Mouse (Mus musculus) limb, embryonic 11.5 days (tissue): ENCODE measurements at regions not wholly inside any gene's neighbourhood (a gene's known extent, or its start where the extent isn't known, plus 50 kb on each side); places are given as distances from the start of the nearest gene placed in this dataset.
A peak's percentile ranks its signal among the peaks of the same experiment; 100 is the strongest.

ENCODE experiments used
- ATAC-seq: fragments of 200-750 bp; cut with Nextera tagmentation; 2 replicates; pipeline ENCODE4 v1.8.0; 2017; ENCODE audit warnings: low read depth; ENCODE audit not compliant: insufficient number of reproducible peaks, low FRiP score, low TSS enrichment
- DNase-seq: peaks from one replicate; pipeline ENCODE4 v3.0.0-alpha.2; 2015; ENCODE audit warnings: low spot score
- H3K27ac ChIP-seq: fragments of 300-500 bp; sonication (generic); replicated peaks from 2 replicates; pipeline ENCODE4 v1.5.1; 2014; ENCODE audit warnings: low read depth, mild to moderate bottlenecking, low read length
- H3K27me3 ChIP-seq: fragments of 300-500 bp; sonication (generic); 2 replicates; pipeline ENCODE4 v1.6.1; 2014; ENCODE audit warnings: mild to moderate bottlenecking, low read length, mixed read lengths; ENCODE audit not compliant: control insufficient read depth, insufficient read depth
- H3K36me3 ChIP-seq: fragments of 300-500 bp; sonication (generic); 2 replicates; pipeline ENCODE4 v1.6.1; 2014; ENCODE audit warnings: mild to moderate bottlenecking, low read length, moderate library complexity, mixed read lengths; ENCODE audit not compliant: control insufficient read depth, insufficient read depth
- H3K4me1 ChIP-seq: fragments of 300-500 bp; sonication (generic); 2 replicates; pipeline ENCODE4 v1.6.1; 2014; ENCODE audit warnings: low read length, mixed read lengths; ENCODE audit not compliant: control insufficient read depth, insufficient read depth
- H3K4me2 ChIP-seq: fragments of 300-500 bp; sonication (generic); 2 replicates; pipeline ENCODE4 v1.6.1; 2014; ENCODE audit warnings: low read depth, mild to moderate bottlenecking, moderate library complexity; ENCODE audit not compliant: severe bottlenecking
- H3K4me3 ChIP-seq: fragments of 300-500 bp; sonication (generic); 2 replicates; pipeline ENCODE4 v1.5.1; 2014; ENCODE audit warnings: low read depth, low read length
- H3K9ac ChIP-seq: fragments of 300-500 bp; sonication (generic); 2 replicates; pipeline ENCODE4 v1.6.1; 2014; ENCODE audit warnings: mild to moderate bottlenecking, low read length
- H3K9me3 ChIP-seq: fragments of 300-500 bp; sonication (generic); 2 replicates; pipeline ENCODE4 v1.6.1; 2016; ENCODE audit warnings: low read length; ENCODE audit not compliant: control insufficient read depth
- WGBS: fragments of 180-500 bp; shearing (Covaris S2); extraction: QIAGEN DNeasy Blood & Tissue Kit; methylation state at CpG from one replicate; pipeline ENCODE4 v1.1.7; 2014; 5-methylcytosine and 5-hydroxymethylcytosine counted together

DNA sequence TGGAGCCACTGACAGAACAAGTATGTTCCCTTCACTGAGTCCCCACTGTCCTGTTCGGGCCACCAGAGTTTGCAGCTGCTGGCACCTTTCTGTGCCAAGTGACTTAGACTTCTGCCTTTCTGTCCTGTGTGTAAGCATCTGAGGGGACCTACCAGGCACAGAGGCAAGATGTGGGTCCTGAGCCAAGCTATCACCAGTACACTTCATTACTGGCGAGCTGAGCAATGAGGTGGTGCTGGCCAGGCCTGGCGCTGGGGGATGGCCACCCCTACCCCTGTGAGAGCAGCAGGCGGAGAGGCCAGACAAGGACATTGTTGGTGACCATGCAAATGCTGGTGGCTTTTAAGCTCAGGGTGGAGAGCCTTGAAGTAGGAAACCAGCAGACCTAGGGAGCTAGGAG lies 87.6 kb upstream of the Mrps6 start:
- H3K9ac ChIP-seq = no peak overlapping the region
- DNase-seq (no peak), ATAC-seq (no peak)
- H3K4me3 ChIP-seq = no peak overlapping the region
- H3K36me3 ChIP-seq = no peaks in the 10 kb centered on the region
- H3K4me1 ChIP-seq = no peaks in the 10 kb centered on the region
- H3K4me2 ChIP-seq = no peak overlapping the region
- 79% methylated on average over 4 of the region's 4 CpGs for WGBS
- H3K9me3 ChIP-seq = no peaks in the 10 kb centered on the region
- H3K27ac ChIP-seq = no peak overlapping the region
- H3K27me3 ChIP-seq = no peaks in the 10 kb centered on the region

DNA sequence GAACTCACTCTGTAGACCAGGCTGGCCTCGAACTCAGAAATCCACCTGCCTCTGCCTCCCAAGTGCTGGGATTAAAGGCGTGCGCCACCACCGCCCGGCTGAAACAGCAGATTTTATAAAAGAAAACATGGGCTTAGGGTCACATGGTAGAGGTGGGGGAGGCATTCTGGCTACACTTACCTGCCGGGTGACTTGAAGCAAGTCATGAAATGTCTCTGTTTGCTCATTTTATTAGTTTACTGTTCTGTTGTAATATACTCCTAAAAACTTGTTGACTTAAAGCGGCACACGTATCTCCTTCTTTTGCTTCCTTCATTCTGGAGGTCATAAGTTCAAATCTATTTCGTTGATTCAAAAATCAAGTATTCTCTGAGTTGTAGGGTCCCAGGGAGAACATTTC lies 84.9 kb upstream of the Mrps6 start:
- DNase-seq (no peak), ATAC-seq (no peak)
- no peaks in the 10 kb centered on the region for H3K9me3 ChIP-seq
- no peak overlapping the region for H3K27ac ChIP-seq
- H3K36me3 ChIP-seq = no peaks in the 10 kb centered on the region
- H3K27me3 ChIP-seq = no peaks in the 10 kb centered on the region
- H3K4me1 ChIP-seq = no peaks in the 10 kb centered on the region
- no peak overlapping the region for H3K4me3 ChIP-seq
- H3K4me2 ChIP-seq = no peak overlapping the region
- 91% methylated on average over 9 of the region's 9 CpGs for WGBS
- H3K9ac ChIP-seq = no peak overlapping the region

DNA sequence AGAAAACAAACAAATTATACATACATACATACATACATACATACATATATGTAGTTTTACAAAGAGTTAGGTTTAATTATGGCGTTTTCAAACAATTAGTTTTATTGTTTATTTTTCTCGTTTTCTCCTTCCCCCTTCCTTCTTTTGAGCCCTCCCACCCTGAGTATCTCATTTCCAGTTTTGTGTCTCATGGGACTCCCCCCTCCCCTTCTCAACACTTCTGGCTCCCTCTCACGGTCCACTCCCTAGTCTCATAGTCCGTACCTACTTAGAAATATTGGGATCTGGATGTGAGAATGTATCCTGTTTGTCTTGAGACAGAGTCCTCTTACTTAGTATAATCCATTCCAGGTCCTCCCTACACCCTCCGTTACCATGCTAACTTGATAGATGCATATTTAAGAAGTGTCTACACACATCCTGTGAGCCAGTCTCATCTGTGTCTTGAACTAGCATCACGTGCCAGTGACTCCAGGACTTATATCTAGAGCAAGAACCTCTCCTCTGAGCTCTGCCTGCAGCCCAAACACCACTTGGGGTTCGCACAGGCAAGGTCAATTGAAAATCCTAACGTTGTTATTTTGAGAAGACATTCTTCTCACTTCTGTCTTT lies 81.8 kb upstream of the Mrps6 start:
- ATAC-seq (no peak), DNase-seq (no peak)
- no peak overlapping the region for H3K4me2 ChIP-seq
- no peaks in the 10 kb centered on the region for H3K9me3 ChIP-seq
- H3K27ac ChIP-seq = no peak overlapping the region
- H3K36me3 ChIP-seq = no peaks in the 10 kb centered on the region
- no peaks in the 10 kb centered on the region for H3K27me3 ChIP-seq
- H3K4me1 ChIP-seq = no peaks in the 10 kb centered on the region
- no peak overlapping the region for H3K9ac ChIP-seq
- 78% methylated on average over 8 of the region's 8 CpGs for WGBS
- no peak overlapping the region for H3K4me3 ChIP-seq

DNA sequence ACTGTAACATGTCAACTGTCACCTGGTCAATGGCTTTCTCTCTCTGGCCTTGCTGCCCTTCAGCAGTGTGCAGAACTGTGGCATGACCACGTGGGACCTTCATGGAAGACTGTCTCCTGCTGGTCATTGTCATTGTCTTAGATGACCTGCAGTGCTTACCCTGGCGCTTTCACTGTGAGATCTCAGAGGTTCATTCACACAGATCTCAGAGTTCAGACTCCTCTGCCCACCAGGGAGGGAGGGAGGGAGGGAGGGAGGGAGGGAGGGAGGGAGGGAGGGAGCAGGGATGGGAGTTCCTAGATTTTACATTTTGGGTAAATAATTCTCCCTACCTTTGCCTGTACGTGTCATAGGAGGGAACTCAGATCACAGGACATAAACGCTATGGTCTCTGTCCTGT lies 79.6 kb upstream of the Mrps6 start:
- H3K27ac ChIP-seq = no peak overlapping the region
- WGBS = 28% methylated on average over 4 of the region's 4 CpGs
- no peak for ATAC-seq

DNA sequence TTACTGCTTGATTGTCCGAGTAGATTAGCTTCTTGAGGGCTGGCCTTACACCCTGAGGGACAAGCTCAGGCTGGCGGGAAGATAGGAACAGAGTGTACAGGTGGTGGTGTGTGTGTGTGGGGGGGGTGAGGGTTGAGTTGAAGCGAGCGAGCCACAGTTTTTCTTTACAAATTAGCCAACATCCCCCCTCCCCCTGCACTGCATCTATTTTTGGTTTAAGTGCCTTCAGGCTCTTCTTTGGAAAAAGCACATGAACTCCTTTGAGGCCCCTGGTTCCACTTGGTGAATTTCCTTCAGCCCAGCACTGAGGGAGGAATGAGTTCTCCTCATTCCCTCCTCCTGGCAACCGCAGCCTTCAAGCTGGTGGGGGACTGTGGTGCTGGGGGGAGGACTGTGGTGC lies 79.2 kb upstream of the Mrps6 start:
- 34% methylated on average over 5 of the region's 5 CpGs for WGBS
- DNase-seq (no peak), ATAC-seq (no peak)
- no peak overlapping the region for H3K4me2 ChIP-seq
- H3K9me3 ChIP-seq = no peaks in the 10 kb centered on the region
- H3K9ac ChIP-seq = no peak overlapping the region
- no peak overlapping the region for H3K4me3 ChIP-seq
- no peaks in the 10 kb centered on the region for H3K27me3 ChIP-seq
- no peaks in the 10 kb centered on the region for H3K4me1 ChIP-seq
- no peak overlapping the region for H3K27ac ChIP-seq
- no peaks in the 10 kb centered on the region for H3K36me3 ChIP-seq

More for the DNA sequence above, 79.6 kb upstream of the Mrps6 start:
- H3K9ac ChIP-seq = no peak overlapping the region
- H3K4me2 ChIP-seq = no peak overlapping the region
- DNase-seq = no peak
- no peaks in the 10 kb centered on the region for H3K27me3 ChIP-seq
- no peaks in the 10 kb centered on the region for H3K9me3 ChIP-seq
- H3K36me3 ChIP-seq = no peaks in the 10 kb centered on the region
- no peak overlapping the region for H3K4me3 ChIP-seq
- no peaks in the 10 kb centered on the region for H3K4me1 ChIP-seq

DNA sequence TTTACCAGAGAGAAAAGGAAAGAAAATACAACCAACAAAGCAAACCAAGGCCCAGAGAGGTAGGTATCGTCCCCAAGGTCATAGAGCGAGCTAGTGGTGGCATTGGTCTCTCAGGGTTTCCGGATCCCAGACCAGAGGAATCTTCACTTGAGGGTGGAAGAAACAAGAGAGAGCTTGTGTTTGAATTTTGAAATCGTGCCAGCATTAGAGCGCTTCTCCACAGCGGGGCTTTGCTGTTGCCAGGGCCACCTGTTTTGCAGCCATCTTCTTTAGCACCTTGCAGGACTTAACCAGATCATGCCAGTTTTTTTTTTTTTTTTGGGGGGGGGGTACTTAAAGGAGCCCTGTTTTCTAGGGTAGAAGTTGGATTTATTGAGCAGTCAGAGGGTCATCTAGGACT lies 77.6 kb upstream of the Mrps6 start:
- Histone ChIP-seq H3K36me3 (no peaks in the 10 kb centered on the region), H3K9me3 (no peaks in the 10 kb centered on the region), H3K27ac (no peak overlapping the region), H3K9ac (no peak overlapping the region), H3K4me1 (no peaks in the 10 kb centered on the region), H3K4me2 (no peak overlapping the region), H3K27me3 (no peaks in the 10 kb centered on the region), H3K4me3 (no peak overlapping the region)
- no peak for DNase-seq
- ATAC-seq = no peak
- WGBS = 91% methylated on average over 6 of the region's 6 CpGs

DNA sequence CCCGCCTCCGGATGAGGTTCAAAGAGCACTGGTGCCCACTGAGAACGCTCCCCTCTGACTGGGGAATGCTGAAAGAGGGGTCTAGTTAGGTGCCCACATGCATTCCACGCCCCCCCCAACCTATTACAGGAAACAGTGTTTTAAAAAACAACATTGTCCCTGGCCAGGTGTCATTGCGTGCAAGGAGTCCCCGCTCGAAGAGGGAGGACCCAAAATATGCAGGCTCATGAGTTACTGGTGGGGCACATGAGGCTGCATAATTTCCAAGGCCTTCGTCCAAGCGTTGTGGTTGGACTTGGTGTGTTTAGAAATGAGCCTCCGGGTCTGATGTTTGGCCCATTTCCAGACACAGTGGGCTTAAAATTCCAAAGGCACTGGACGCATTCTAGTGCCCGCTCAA lies 72.9 kb upstream of the Mrps6 start:
- Histone ChIP-seq H3K9ac (no peak overlapping the region), H3K4me3 (no peak overlapping the region), H3K27ac (no peak overlapping the region), H3K4me2 (no peak overlapping the region), H3K4me1 (no peaks in the 10 kb centered on the region), H3K9me3 (no peaks in the 10 kb centered on the region), H3K36me3 (no peaks in the 10 kb centered on the region), H3K27me3 (no peaks in the 10 kb centered on the region)
- 93% methylated on average over 12 of the region's 12 CpGs for WGBS
- ATAC-seq (no peak), DNase-seq (no peak)

DNA sequence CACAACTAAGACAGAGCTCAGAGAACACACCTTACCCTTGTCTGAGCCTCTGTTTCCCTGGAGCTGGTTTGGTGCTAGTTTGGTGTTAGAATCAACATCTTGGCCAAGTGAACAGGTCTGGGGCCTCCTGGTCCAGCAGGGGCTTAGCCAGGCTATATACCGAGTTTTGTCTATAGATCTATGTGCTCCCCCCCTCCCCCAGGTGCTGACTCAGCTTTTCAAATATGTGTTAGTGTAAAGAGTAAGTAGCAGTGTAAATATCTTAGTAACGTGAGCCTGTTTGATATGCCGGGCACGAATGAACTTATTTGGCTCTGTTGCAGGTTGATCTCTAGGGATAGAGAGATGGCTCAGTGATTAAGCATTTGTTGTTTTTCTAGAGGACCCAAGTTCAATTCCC lies 68.7 kb upstream of the Mrps6 start:
- Histone ChIP-seq H3K27me3 (no peaks in the 10 kb centered on the region), H3K36me3 (no peaks in the 10 kb centered on the region), H3K9ac (no peak overlapping the region), H3K27ac (no peak overlapping the region), H3K4me1 (no peaks in the 10 kb centered on the region), H3K4me2 (no peak overlapping the region), H3K4me3 (no peak overlapping the region), H3K9me3 (no peaks in the 10 kb centered on the region)
- ATAC-seq (no peak), DNase-seq (no peak)
- 92% methylated on average over 4 of the region's 4 CpGs for WGBS

DNA sequence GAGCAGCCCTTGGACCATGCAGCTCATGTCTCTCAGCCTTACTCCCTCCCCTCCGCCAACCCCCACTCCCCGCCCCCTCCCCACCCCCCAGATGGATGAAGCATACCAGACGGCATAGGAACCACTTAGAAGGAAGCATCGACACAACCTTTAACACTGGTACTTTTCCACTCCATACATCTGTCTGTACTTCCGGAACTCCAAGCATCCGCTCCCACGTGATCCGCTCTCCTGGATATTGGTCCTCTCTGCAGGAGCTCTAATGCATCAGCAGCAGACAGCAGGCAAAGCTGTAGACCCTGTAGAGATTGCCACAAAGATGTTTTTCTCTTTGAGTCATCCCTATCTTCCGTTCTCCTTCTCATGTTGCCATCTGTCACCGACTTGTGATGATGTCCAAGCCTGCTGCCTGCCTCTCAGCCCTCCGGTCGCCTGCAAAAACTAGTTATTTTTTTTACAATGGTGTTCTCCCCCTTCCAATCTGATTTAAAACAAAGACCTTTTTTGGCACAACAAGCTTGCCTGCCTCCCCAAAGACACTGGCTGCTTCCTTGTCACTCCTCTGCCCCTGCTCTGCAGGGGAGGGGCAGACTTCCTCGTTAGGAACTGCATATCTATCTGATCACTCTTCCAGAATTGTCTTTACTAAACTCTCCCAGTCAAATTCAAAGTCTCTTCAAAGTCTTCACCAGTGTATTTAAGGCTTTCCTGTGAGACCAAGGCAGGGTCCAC lies 62.4 kb upstream of the Mrps6 start:
- H3K27ac ChIP-seq = no peak overlapping the region
- H3K9me3 ChIP-seq = no peaks in the 10 kb centered on the region
- H3K9ac ChIP-seq = no peak overlapping the region
- H3K4me2 ChIP-seq = no peak overlapping the region
- H3K4me1 ChIP-seq = 0 out of 2 replicates have a peak, but pooled peaks cover 3% of the 10 kb centered on the region
- H3K4me3 ChIP-seq = no peak overlapping the region
- H3K27me3 ChIP-seq = no peaks in the 10 kb centered on the region
- no peaks in the 10 kb centered on the region for H3K36me3 ChIP-seq
- ATAC-seq (peak; percentile 77), DNase-seq (peak; percentile 56)
- WGBS = 22% methylated on average over 13 of the region's 13 CpGs
